Mouse (Mus musculus) midbrain, postnatal 0 days (tissue): ENCODE data around the gene Csnk2b. TPM values are rescaled to one million over a fixed set of nuclear protein-coding genes. Genes with fewer than 3 reads are reported as not detected.

Experiments used
- ATAC-seq: fragments of 200-750 bp; cut with Nextera tagmentation; 2 replicates; pipeline ENCODE4 v1.8.0; 2017; ENCODE audit warnings: moderate number of reproducible peaks, mild to moderate bottlenecking, moderate TSS enrichment, moderate library complexity; ENCODE audit not compliant: low FRiP score
- DNase-seq: peaks from one replicate; pipeline ENCODE4 v3.0.0-alpha.2; 2015; ENCODE audit warnings: low spot score
- H3K27ac ChIP-seq: fragments of 300-500 bp; sonication (generic); 2 replicates; pipeline ENCODE4 v1.5.1; 2014; ENCODE audit warnings: low read depth, mild to moderate bottlenecking, low read length, mixed read lengths
- H3K27me3 ChIP-seq: fragments of 300-500 bp; sonication (generic); 2 replicates; pipeline ENCODE4 v1.6.1; 2014; ENCODE audit warnings: low read length, control low read depth, mixed read lengths; ENCODE audit not compliant: insufficient read depth
- H3K36me3 ChIP-seq: fragments of 300-500 bp; sonication (generic); 2 replicates; pipeline ENCODE4 v1.6.1; 2014; ENCODE audit warnings: low read length, control low read depth, mixed read lengths; ENCODE audit not compliant: insufficient read depth
- H3K4me1 ChIP-seq: fragments of 300-500 bp; sonication (generic); 2 replicates; pipeline ENCODE4 v1.6.1; 2014; ENCODE audit warnings: mild to moderate bottlenecking, control low read depth, antibody characterized with exemption, low read length, mixed read lengths; ENCODE audit not compliant: insufficient read depth
- H3K4me2 ChIP-seq: fragments of 300-500 bp; sonication (generic); 2 replicates; pipeline ENCODE4 v1.6.1; 2014; ENCODE audit warnings: low read depth, mild to moderate bottlenecking, low read length, mixed read lengths; ENCODE audit not compliant: poor library complexity, severe bottlenecking
- H3K4me3 ChIP-seq: fragments of 300-500 bp; sonication (generic); 2 replicates; pipeline ENCODE4 v1.5.1; 2014; ENCODE audit warnings: low read depth, mild to moderate bottlenecking, low read length, moderate library complexity
- H3K9ac ChIP-seq: fragments of 300-500 bp; sonication (generic); replicated peaks from 2 replicates; pipeline ENCODE4 v1.6.1; 2014; ENCODE audit warnings: mild to moderate bottlenecking, low read length, moderate library complexity, mixed read lengths; ENCODE audit not compliant: poor library complexity, severe bottlenecking
- H3K9me3 ChIP-seq: fragments of 300-500 bp; sonication (generic); 2 replicates; pipeline ENCODE4 v1.6.1; 2016; ENCODE audit warnings: low read length, control low read depth
- CTCF ChIP-seq: IDR thresholded peaks from 2 replicates; pipeline ENCODE4 v1.5.1; 2016; ENCODE audit warnings: antibody characterized with exemption, mild to moderate bottlenecking
- WGBS: fragments of 180-500 bp; shearing (Covaris S2); extraction: QIAGEN DNeasy Blood & Tissue Kit; methylation state at CpG from one replicate; pipeline ENCODE4 v1.1.7; 2014; 5-methylcytosine and 5-hydroxymethylcytosine counted together
- polyA plus RNA-seq: library from polyadenylated mRNA; unstranded; fragments of >200 nt; fragmentation: Nextera tagmentation; extraction: Ambion mirVana; gene quantifications from 2 replicates; pipeline ENCODE4 v1.2.1, GENCODE M21; 2015
- total RNA-seq: library from RNA; depleted of rRNA; stranded (reverse); fragments of >200 nt; gene quantifications from 2 replicates; pipeline ENCODE4 v1.2.3, GENCODE M21; 2014

Csnk2b gene
- total and polyA plus RNA-seq, 2 experiments from 2014 or later: 287 to 332 TPM

- no peak overlapping the region for H3K4me2 ChIP-seq
- H3K4me3 ChIP-seq: no peak overlapping the region
- peaks cover 45% of the 10 kb centered on the region for H3K36me3 ChIP-seq
- no peak for DNase-seq
- no peak overlapping the region for H3K9ac ChIP-seq
- no peaks in the 10 kb centered on the region for H3K9me3 ChIP-seq
- no peaks in the 10 kb centered on the region for H3K27me3 ChIP-seq
- H3K27ac ChIP-seq: no peak overlapping the region
- 91% methylated on average over 14 of the region's 14 CpGs for WGBS
- 0 out of 2 replicates have a peak, but pooled peaks cover 4% of the 10 kb centered on the region for H3K4me1 ChIP-seq
- TF ChIP-seq CTCF: no peak
- ATAC-seq: no peak
These were observed 29.3 kb downstream of the Csnk2b start for GRCm38 (mm10) chr17:35092403-35093198.

GRCm38 (mm10) chr17:35090166-35090932 lies 31.5 kb downstream of the Csnk2b start:
- peak; percentile 67 for DNase-seq
- H3K4me2 ChIP-seq: peak overlapping the region; percentile 61
- H3K4me3 ChIP-seq: peak overlapping the region; percentile 67
- 0 out of 2 replicates have a peak, but pooled peaks cover 4% of the 10 kb centered on the region for H3K4me1 ChIP-seq
- peak overlapping the region; percentile 91 for H3K9ac ChIP-seq
- WGBS: 61% methylated on average over 8 of the region's 8 CpGs
- no peaks in the 10 kb centered on the region for H3K27me3 ChIP-seq
- H3K9me3 ChIP-seq: no peaks in the 10 kb centered on the region
- no peak for ATAC-seq
- 0 out of 2 replicates have a peak overlapping the region, but pooled peaks have one; percentile 26 for H3K27ac ChIP-seq
- TF ChIP-seq CTCF: no peak
- peaks cover 26% of the 10 kb centered on the region for H3K36me3 ChIP-seq

- DNase-seq: peak; percentile 96
- TF ChIP-seq CTCF: peak; percentile 22; the same call in 1 of the 2 replicates
- peak; percentile 97 for ATAC-seq
- peaks cover 16% of the 10 kb centered on the region for H3K36me3 ChIP-seq
- H3K4me3 ChIP-seq: peak within 1 kb of the TSS; percentile 67
- peak within 1 kb of the TSS; percentile 98 for H3K27ac ChIP-seq
- H3K27me3 ChIP-seq: no peaks in the 10 kb centered on the region
- H3K9ac ChIP-seq: peak within 1 kb of the TSS; percentile 91
- H3K9me3 ChIP-seq: no peaks in the 10 kb centered on the region
- 4% methylated on average over 62 of the region's 67 CpGs for WGBS
- H3K4me1 ChIP-seq: 0 out of 2 replicates have a peak, but pooled peaks cover 4% of the 10 kb centered on the region
- peak within 1 kb of the TSS; percentile 61 for H3K4me2 ChIP-seq
These were observed 32.8 kb downstream of the Csnk2b start, which contains the start of gene Abhd16a for GRCm38 (mm10) chr17:35088825-35089644. Abhd16a (plus strand) TSS chr17:35089263.

DNA sequence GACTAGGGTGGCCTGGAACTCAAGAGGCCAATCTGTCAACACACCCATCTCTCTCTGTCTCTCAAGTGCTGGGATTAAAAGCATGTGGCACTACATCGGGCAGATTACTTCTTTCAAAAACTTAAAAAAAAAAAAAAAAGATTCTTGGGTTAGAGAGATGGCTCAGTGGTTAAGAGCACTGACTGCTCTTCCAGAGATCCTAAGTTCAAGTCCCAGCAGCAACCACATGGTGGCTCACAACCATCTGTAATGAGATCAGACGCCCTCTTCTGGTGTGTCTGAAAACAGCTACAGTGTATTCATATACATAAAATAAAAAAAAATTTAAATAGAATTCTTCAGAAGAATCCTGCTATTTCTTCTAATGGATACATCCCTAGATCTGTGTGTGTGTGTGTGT lies 33.7 kb downstream of the Csnk2b start:
- Histone ChIP-seq H3K9ac (no peak overlapping the region), H3K4me2 (no peak overlapping the region), H3K9me3 (no peaks in the 10 kb centered on the region), H3K36me3 (peaks cover 15% of the 10 kb centered on the region), H3K27ac (no peak overlapping the region), H3K4me1 (0 out of 2 replicates have a peak, but pooled peaks cover 4% of the 10 kb centered on the region), H3K4me3 (no peak overlapping the region), H3K27me3 (no peaks in the 10 kb centered on the region)
- TF ChIP-seq CTCF: peak; percentile 62
- ATAC-seq (no peak), DNase-seq (no peak)
- 35% methylated on average over 2 of the region's 2 CpGs for WGBS

GRCm38 (mm10) chr17:35085208-35085865 lies 36.5 kb downstream of the Csnk2b start, which contains the start of gene Ly6g6f:
Ly6g6f (minus strand) TSS chr17:35085610.
- Histone ChIP-seq H3K9ac (no peak within 1 kb of the TSS), H3K4me3 (no peak within 1 kb of the TSS), H3K36me3 (no peaks in the 10 kb centered on the region), H3K27me3 (no peaks in the 10 kb centered on the region), H3K27ac (no peak within 1 kb of the TSS), H3K9me3 (no peaks in the 10 kb centered on the region), H3K4me2 (no peak within 1 kb of the TSS), H3K4me1 (0 out of 2 replicates have a peak, but pooled peaks cover 4% of the 10 kb centered on the region)
- DNase-seq (no peak), ATAC-seq (no peak)
- WGBS: 84% methylated on average over 7 of the region's 7 CpGs
- no peak for TF ChIP-seq CTCF
